Mouse (Mus musculus): Measurements from ENCODE around the gene Pik3c2a. TPM values are rescaled to one million over a fixed set of nuclear protein-coding genes. Genes with fewer than 3 reads are reported as not detected.
"Not testable (repeated sequence)": the region's sequence is repeated elsewhere in the genome, so short reads cannot be mapped to it uniquely, and the experiment has no call there.

Gene Pik3c2a
- polyA plus RNA-seq, 2 experiments from 2014 or later, result 54.9 to 91.3 TPM

DNA sequence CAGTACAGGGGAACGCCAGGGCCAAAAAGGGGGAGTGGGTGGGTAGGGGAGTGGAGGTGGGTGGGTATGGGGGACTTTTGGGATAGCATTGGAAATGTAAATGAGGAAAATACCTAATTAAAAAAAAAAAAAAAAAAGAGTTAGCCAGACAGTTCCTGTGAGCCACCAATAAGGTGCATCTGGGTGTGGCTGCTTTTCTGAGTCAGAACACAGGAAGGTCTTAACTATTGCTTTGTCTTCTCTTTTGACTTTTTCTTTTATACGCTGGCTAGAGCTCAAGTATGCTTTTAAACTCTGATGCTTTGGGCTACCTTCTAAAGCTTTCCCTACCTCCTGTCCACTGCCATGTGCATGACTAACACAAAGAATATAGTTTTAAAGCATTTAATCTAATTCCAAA, 55.9 kb downstream of the Pik3c2a start:
- peak; percentile 39 for ATAC-seq

DNA sequence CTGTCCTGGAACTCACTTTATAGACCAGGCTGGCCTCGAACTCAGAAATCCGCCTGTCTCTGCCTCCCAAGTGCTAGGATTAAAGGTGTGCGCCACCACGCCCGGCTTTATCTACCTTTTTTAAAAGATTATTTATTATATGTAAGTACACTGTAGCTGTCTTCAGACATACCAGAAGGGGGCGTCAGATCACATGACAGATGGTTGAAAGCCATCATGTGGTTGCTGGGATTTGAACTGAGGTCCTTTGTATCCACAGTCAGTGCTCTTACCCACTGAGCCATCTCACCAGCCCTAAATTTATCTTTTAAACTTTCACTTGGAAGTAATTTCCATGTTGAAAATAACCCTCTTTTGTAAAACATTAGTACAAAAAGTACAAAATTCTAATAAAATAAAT, 64.1 kb downstream of the Pik3c2a start:
- ATAC-seq, result not testable (repeated sequence)

DNA sequence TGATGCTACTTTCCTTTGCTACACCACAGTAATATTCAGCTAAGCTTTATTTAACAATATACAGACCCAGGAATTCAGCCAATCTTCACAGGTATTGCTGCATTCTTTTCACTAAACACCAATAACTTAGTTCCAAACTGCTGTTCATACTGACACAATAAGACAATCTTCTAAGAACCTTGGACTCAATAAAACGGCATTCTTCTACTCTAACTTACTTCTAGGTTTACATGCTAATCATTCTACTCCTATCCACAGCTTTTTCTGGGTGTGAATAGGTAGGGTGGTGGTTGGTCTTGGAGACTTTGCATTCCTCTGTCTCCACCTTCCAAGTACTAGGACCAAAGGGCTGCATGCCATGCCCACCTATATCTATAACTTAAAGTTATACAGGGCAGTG, 69.0 kb downstream of the Pik3c2a start:
- ATAC-seq, result no peak

DNA sequence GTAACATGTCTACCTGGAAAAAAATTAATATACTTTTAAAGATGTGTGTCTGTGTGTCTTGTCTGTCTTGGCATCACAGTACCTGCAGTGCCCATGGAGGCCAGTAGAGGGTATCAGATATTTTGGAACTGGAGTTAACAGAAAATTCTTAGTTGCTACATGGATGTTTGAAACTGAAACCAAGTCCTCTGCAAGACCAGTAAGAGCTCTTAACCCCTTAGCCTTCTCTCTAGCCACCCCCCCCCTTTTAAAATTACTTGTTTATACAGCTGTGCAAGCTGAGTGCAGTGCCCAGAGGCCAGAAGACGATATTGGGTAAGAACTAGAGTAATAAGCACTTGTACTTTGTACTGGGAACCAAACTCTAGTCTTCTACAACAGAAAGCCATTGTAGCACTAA, 107.0 kb downstream of the Pik3c2a start:
- ATAC-seq, result peak; percentile 45

DNA sequence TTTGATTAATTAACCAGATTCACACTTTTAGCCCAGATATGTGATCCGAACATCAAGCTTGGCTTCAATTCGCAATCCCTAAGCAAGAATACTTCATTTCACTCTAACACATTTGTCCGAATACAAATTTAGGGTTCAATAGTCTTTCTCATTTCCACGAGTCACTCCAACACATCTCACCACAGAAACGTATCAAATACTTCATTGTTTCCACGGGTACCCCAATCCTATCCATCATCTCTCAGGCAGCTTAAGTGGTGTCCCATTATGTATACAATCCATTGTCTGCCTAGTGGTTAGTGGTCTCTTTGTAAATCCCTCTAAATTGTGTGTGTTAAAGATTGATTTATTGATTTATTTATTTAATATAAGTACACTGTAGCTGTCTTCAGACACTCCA, 108.1 kb downstream of the Pik3c2a start:
- ATAC-seq, result no peak

DNA sequence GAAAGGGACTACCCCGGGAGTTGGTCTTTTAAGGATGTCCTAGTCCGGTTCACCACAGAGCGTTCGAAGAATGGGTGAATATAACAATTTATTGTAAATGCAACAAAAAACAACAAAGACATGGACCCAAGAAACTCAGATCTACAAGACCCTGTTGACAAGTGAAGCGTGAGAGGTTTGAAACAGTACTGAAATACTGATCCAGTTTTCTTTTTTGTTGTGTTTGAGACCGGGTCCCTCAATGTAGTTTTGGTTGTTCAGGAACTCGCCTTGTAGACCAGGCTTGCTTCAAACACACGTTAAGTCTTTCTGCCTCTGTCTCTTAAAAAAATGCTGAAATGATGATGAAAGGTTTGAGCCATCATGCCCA, 108.6 kb downstream of the Pik3c2a start:
- ATAC-seq, result no peak

DNA sequence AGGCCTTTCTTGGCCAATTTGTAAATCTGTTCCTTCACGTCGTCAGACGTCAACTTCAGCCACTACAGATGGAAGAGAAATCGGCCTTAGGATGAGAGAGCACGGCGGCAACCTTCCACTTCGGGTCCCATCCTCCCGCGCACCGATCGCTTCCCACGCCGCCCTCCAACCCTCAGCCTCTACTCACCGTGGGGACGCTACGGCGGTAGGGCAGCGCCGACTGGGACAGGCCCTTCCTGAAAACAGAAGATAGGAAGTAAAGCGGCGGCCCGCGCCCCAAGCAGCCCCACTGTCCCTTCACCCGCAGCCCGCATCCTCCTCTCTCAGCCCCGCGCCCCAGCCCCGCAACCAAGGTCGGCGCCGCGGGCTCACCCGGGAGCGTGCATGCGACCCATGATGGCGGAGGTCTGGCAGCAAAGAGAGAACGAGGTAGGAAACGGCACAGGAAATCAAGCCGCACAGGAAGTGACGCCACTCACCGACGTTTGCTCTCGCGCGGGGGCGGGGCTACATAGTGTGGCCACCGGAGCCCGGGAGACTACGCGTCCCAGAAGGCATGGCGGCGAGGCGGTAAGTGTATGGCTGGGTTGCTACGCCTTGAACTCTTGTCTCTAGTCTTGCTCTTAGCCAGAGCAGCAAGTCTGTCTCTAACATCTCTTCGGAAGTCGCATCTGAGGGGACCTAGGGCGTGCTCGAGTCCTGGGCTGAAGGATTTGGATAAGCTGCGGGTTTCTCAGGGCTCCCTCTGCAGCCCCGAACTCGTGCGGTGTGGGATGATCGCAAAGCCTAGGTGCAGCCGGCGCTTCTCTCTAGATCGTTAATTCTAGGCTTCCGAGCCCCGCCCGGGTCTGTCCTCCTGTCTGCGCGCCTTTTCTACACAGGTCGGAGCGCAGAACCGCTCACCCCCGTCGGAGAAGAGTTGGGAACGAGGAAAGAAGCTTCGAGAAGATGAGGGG, 109.3 kb downstream of the Pik3c2a start, which contains the start of gene Rps13:
Gene Rps13, minus strand, starts transcription at position 483 of the 956 bp plus-strand sequence.
- ATAC-seq, result peak; percentile 95

DNA sequence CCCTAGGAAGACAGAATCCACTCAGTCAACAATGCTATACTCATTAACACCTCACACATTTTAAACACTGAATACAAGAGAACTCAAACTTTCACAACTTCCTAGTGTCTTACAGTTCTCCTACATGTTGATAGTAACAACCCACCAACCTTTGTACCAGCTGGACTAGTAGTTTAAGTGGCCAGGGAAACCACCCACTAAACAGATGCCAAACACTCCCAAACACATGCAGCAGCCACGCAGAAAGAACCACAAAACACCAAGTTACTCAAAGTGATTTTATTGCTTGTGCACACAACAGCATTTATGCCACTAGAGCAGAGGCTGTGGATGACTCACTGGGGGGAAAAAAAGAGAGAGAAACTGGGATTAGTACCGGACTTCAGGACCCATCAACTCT, 112.0 kb downstream of the Pik3c2a start:
- ATAC-seq, result no peak

DNA sequence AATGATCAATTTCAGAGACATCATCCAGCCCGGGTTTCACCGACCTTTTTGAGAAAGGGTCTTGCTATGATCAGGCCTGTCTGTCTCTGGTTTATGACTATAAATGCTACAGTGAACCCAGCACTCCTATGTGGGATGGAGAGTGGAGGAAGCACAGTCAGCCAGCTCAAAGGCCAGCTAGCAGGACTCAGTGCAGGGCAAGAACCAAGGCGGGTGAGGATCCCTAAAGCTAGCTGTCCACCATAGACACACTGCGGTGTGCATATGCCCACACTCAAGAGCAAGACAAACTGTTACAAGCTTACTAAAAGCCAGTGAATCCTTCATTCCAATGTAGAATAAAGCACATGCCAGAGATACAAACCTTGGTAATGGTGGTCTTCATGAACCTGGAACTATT, 113.4 kb downstream of the Pik3c2a start:
- no peak for ATAC-seq

DNA sequence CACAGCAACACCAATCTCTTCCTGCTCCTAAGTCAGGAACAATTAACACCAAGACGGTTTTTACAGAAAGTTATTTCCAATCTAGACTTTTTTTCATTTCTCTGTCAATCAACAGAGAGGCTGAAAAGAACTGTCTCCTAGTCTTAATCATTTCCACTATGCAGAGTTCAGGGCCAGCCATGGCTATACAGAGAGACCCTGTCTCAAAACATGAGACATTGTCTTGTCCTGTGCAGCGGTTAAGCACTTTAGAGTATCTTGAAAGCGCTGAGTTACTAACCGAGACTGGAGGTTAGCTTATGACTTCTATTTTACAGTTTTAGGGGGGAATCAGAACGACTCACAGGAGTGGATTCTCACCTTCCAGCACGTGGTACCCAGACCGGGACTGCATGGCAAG, 114.5 kb downstream of the Pik3c2a start:
- ATAC-seq, result no peak

DNA sequence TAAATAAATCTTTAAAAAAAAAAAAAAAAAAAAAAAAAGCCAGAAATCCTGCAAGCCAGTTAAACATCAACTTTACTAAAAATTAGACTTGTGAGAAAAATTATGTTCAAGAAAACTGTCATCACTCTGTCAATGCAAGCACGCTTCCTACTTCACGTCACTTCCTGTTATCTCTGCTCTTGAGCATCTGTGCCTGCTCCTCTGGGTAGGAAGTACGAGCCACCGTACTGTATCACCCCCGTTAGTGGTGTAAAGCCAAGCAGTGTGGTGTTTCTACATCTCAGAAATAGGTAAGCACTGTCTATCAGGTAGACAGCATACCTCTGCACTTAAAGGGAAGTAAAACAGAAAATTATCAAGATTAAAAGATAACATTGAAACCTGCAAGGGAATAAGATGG, 115.3 kb downstream of the Pik3c2a start:
- ATAC-seq, result peak; percentile 97

DNA sequence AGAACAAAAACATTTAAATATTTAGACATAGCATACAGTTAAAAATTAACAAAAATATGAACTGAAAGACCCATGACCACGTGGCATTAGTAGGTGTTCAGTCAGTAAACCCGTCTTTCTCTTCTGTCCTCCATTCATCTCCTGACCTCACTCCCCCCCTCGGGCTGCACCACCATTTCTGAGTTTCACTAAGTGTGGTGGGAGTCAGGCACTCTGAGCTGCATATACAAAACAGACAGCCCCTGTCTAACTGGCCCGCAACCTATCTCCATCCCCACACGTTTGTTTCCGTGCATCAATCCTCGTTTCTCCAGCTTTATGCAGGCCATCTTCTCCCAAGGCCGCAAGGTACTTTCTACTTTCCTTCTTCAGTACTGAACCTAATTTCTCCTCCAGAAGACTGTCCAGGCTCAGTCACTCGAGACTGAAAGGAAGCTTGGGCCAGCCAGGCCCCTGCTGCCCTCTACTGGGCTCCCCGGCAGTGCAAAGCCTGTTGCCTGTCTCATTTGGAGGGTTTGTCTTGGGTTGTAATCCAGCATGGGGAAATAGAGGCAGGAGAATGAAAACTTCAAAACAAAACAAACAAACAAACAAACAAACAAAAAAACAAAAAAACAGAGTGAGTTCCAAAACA, 119.8 kb downstream of the Pik3c2a start:
- ATAC-seq, result peak; percentile 33

DNA sequence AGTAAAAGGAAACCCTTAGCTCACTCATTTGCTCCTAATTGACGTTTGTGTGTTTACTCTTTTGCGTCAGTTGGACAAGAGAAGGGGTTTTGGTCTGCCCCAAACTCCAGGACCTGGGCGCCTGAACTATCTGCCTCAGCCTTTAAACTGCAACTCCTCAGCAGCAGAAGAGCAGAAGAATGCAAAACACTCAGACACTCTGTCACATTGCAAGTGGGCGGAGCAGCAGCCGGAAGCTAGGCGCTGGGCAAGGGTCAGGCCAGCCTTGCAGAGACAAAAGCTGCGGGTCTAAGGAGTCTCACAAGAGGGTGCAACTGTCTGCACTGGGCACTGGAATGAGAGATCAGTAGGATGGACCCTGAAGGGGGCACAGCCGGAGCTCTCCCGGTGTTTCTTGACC, 133.8 kb downstream of the Pik3c2a start:
- no peak for ATAC-seq

DNA sequence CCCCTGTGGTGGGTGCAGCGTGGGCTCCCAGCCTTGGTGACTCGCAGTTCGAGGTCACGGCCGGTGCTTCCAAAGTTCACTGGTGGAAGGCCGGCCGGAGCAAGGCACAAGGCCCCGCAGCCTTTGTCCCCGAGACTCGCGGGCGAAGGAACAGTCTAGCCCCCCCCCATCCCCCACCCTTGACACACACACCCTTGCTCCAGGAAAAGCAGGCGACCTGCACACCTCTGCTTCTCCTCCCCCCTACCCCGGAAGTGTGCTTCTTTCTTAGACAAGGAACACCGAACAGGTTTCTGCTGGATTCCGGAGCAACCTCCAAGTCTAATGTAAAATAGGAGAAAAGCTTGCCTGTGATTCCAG, 134.6 kb downstream of the Pik3c2a start:
- ATAC-seq, result peak; percentile 18

DNA sequence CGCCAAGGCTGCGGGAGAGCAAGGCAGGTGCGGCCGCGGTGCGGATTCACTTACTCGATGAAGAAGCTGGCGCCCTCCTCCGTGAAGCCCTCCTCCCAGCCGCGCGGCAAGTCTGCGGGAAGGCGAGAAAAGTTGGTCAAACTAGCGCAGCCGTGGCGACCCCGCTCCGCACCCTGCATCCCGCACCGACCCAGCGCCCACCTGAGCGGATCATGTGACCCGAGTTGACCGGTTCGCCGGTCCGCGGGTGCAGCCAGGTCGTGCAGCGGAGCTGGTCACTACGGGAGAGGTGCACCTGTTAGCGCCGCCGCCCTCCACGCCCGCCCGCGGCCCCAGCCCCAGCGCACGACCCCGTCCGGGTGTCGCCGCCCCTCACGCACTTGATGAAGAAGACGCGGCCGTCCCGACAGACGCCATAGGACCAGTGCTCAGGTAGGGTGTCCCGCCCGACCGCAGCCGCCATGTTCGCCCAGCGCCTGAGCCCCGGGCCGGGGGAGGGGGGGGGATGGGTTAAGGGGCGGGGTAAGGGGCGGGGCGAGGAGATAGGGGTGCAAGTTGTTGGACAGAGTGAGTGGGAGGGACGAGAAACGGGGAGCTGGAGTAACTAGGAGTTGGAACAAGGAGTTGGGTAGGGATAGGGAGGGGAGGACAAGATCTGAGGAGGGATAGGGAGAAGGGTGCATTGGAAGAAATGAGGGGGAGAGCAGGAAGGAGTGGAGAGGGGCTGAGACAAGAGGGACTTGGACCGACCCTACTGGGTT, 135.2 kb downstream of the Pik3c2a start, which contains the start of gene Plekha7:
Gene Plekha7, minus strand, starts transcription at position 506 of the 761 bp plus-strand sequence.
- ATAC-seq, result peak; percentile 59

DNA sequence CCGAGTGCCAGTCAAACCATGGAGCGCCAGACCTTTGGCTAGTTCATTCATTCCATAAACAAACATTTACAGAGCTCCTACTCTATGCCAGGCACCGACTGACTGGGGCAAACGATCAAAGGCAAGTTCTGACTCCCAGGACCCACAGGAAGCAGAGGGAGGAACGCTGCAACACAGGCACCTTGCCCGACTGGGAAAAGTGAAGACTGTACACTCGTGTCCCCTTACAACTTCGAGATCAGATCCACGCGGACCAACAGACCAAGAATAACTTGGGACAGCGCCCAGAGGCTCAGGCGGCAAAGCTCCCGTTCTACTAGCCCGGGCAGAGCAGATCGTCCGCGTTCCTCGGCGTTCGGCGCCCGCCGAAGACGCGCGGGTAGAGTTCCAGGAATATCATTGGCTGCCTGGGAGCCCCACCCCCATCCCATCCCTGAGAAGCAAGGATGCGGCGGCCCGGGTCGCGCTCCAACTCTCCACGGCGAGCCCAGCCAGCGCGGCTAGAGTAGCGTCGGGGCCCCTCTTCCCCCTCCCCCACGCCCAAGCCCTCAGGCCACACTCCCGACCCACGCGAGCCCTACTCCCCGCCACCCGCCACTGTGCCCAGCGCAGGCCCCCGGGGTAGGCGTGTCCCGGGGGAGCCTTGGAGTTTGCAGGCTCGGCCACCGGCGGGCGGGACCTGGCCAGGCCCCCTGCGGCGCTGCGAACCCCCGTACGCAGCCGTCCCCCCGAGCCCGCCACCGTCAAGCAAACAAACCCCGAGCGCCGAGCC, 136.0 kb downstream of the Pik3c2a start:
- ATAC-seq, result peak; percentile 24

DNA sequence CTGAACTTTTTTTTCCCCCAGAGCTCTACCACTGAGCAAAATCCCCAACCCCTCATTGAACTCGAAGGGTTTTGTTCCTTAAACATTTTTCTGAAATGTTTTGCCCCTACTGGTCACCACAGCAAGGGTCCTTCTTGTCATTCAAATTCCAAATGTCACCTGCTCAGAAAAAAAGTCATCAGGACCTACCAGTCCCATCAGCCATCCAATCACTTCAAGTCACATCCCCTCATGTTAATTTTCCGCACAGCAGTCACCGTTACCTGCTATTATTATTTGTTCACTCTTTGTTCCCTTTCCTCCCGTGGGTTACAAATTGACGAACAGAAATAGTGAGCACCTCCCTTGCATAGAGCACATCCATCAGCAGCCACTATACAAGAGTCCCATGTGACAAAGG, 136.6 kb downstream of the Pik3c2a start:
- peak; percentile 15 for ATAC-seq

DNA sequence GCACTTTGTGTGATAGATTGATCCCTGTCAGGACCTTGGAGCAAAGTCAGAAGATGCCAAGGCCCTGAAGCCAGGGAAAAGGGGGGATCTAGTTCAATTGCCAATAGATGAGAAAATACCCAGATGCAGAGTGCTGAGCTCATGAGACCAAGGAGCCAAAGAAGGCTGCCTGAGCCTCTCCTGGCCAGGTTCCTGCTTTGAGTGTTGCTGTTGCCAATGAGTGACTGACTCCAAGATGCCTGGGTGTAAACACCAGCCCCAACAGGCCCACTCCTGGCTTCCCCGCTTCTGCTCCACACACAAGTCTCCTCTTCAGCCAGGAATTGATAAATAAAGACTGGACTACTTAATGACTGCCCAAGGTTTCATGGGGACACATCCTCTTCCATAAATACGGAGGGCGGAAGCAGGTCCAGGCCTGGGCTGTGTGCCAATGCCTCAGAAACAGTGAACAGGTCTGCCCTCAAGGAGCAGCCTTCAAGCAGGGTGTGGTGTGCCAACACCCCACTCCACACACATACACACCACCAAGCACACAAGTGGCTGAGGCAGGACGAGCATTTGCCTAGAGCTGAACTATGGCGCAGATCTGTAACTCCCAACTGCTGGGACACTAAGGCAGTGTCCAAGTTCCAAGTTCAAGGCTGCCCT, 141.5 kb downstream of the Pik3c2a start:
- no peak for ATAC-seq

DNA sequence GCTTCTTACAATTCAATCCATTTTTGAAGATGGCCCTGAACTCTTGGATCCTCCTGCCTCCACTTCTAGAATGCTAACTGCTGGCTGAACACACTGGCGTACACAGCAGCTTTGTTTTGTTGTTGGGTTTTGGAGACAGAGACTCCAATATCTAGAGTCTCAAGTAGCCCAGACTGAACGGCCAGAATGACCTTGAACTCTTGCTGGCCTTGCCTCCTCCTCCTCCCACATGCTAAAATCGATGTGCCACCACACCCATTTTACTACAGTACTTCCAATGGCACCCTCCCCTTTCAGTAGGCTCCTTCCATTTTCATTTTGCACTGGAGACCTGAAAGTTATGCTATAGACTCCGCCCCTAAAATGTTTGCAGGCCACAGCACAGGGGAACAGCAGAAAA, 142.1 kb downstream of the Pik3c2a start:
- ATAC-seq, result no peak

DNA sequence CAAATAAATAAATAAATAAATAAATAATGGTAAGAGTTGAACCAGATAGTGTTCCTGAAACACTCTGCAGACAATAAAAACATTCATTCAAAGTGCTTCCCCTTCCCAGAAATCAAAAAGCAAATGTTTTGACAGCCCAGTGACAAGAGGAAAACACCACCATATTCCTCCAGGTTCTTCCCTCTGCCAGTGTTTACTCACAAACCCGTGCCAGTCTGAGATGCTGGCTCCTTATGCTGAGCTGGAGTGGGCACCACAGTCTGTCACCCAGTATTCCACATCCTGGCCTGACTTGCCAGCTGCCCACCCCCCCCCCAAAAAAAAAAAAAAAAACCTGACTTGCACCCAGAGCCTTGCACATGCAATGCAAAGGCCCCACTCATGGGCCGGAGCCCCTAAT, 144.4 kb downstream of the Pik3c2a start:
- ATAC-seq, result no peak

DNA sequence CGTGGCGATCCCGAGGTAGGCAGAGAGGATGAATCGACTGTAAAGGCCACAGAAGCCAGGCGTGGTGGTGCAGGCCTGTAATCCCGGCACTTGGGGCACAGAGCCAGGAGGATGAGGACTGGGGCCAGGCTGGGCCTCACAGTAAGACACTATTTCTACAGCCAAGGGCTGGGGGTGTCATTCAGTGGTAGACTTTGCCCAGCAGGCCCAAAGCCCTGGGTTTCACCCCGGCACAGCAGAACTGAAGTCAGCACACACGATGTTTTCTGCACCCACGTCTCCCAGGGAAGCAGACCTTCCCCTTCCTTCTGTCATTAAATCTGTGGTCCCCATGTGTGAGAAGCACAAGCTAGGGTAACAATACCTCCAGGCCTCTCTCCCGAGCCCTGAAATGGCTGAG, 144.9 kb downstream of the Pik3c2a start:
- ATAC-seq, result no peak

DNA sequence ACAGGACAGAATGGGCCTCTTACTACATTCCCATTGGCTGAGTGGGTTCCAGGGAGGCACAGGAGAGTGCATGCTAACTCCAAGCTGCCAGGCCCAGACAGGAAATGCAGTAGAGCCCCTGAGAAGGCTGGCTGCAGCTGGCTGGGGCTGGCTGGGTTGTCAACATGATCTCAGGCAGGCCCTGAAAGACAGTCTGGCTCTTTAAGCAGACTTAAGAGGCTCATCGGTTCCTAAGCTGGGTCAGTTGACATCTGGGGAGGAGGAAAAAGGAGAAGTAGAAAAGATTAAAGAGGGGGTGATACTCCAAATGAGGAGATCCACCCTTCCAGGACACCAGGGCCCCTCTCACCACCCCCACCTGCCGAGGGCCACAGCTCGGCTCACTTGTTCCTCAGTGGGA, 148.3 kb downstream of the Pik3c2a start:
- ATAC-seq, result no peak
